Mouse (Mus musculus) E14TG2a.4 (cell line): ENCODE data around the gene Ndufa11.

Source experiments
- CTCF ChIP-seq: conservative IDR thresholded peaks from 2 replicates; pipeline ENCODE4 v1.5.1; 2014; ENCODE audit warnings: low read length
- NANOG ChIP-seq: IDR thresholded peaks from 2 replicates; pipeline ENCODE4 v1.6.1; 2014; ENCODE audit warnings: borderline replicate concordance, low read length, mixed read lengths
- POU5F1 ChIP-seq: IDR thresholded peaks from 2 replicates; pipeline ENCODE4 v1.6.1; 2014; ENCODE audit warnings: low read length, borderline replicate concordance

GRCm38 (mm10) chr17:56723419-56724161 lies 6.0 kb downstream of the Ndufa11 start:
- TF ChIP-seq CTCF = no peak; the same call in 1 of the 2 replicates
- no peak for TF ChIP-seq POU5F1
- TF ChIP-seq NANOG = no peak
